Mouse (Mus musculus): ENCODE data around the gene Hoxc4.

Gene Hoxc4

GRCm38 (mm10) chr15:102991782-102992181 lies 27.0 kb upstream of the Hoxc4 start:
- no peak for DNase-seq

GRCm38 (mm10) chr15:102992206-102992605 lies 26.5 kb upstream of the Hoxc4 start:
- DNase-seq: no peak

GRCm38 (mm10) chr15:102992863-102993262 lies 25.9 kb upstream of the Hoxc4 start:
- DNase-seq: no peak

GRCm38 (mm10) chr15:102996548-102996947 lies 22.2 kb upstream of the Hoxc4 start:
- DNase-seq: no peak

- DNase-seq: no peak
These were observed 21.3 kb upstream of the Hoxc4 start for GRCm38 (mm10) chr15:102997431-102997830.

- no peak for DNase-seq
These were observed 20.8 kb upstream of the Hoxc4 start, which contains the start of gene Hoxc6 for GRCm38 (mm10) chr15:102997939-102998355. TSS of gene Hoxc6 (plus strand) at chr15:102998257.

GRCm38 (mm10) chr15:102998608-102999182 lies 20.0 kb upstream of the Hoxc4 start:
- DNase-seq: no peak

GRCm38 (mm10) chr15:102999183-102999831 lies 19.4 kb upstream of the Hoxc4 start:
- peak in 1 of 2 experiments; percentile 21 for DNase-seq

- DNase-seq: no peak
These were observed 18.8 kb upstream of the Hoxc4 start for GRCm38 (mm10) chr15:102999955-103000354.

GRCm38 (mm10) chr15:103000501-103000901 lies 18.2 kb upstream of the Hoxc4 start:
- no peak for DNase-seq

- DNase-seq: no peak
These were observed 17.4 kb upstream of the Hoxc4 start for GRCm38 (mm10) chr15:103001370-103001769.

- DNase-seq: no peak
These were observed 16.6 kb upstream of the Hoxc4 start for GRCm38 (mm10) chr15:103002156-103002555.

GRCm38 (mm10) chr15:103002821-103003448 lies 15.8 kb upstream of the Hoxc4 start:
- DNase-seq: no peak

GRCm38 (mm10) chr15:103005308-103005707 lies 13.4 kb upstream of the Hoxc4 start:
- no peak for DNase-seq

GRCm38 (mm10) chr15:103005797-103006196 lies 12.9 kb upstream of the Hoxc4 start:
- no peak for DNase-seq

GRCm38 (mm10) chr15:103006326-103006725 lies 12.4 kb upstream of the Hoxc4 start:
- no peak for DNase-seq

- DNase-seq: no peak
These were observed 9.2 kb upstream of the Hoxc4 start for GRCm38 (mm10) chr15:103009265-103010111.

- no peak for DNase-seq
These were observed 8.5 kb upstream of the Hoxc4 start for GRCm38 (mm10) chr15:103010112-103010846.

GRCm38 (mm10) chr15:103010847-103011555 lies 7.7 kb upstream of the Hoxc4 start:
- no peak for DNase-seq

- no peak for DNase-seq
These were observed 6.7 kb upstream of the Hoxc4 start for GRCm38 (mm10) chr15:103011928-103012486.

- no peak for DNase-seq
These were observed 5.3 kb upstream of the Hoxc4 start for GRCm38 (mm10) chr15:103013238-103013984.
